Mouse (Mus musculus) megakaryocyte, embryonic 14.5 days (primary cell): ENCODE measurements at regions not wholly inside any gene's neighbourhood (a gene's known extent, or its start where the extent isn't known, plus 50 kb on each side); places are given as distances from the start of the nearest gene placed in this dataset.

Experiments used
- H3K27me3 ChIP-seq: replicated peaks from 2 replicates; pipeline ENCODE3; 2012; ENCODE audit warnings: inconsistent platforms
- H3K36me3 ChIP-seq: replicated peaks from 2 replicates; pipeline ENCODE3; 2012; ENCODE audit warnings: low read length, inconsistent platforms, mixed read lengths
- H3K4me1 ChIP-seq: 2 replicates; pipeline ENCODE4 v1.6.1; 2012; ENCODE audit warnings: inconsistent platforms
- H3K4me3 ChIP-seq: replicated peaks from 2 replicates; pipeline ENCODE3; 2012; ENCODE audit warnings: moderate library complexity, mild to moderate bottlenecking, inconsistent platforms
- H3K9me3 ChIP-seq: 2 replicates; pipeline ENCODE4 v1.6.1; 2012; ENCODE audit warnings: inconsistent platforms
- FLI1 ChIP-seq: IDR thresholded peaks from 2 replicates; pipeline ENCODE4 v1.6.1; 2012; ENCODE audit warnings: low read length, inconsistent platforms, mixed read lengths
- GATA1 ChIP-seq: IDR thresholded peaks from 3 replicates; pipeline ENCODE4 v1.6.1; 2012; ENCODE audit warnings: mixed read lengths, low read length, inconsistent platforms, borderline replicate concordance

DNA sequence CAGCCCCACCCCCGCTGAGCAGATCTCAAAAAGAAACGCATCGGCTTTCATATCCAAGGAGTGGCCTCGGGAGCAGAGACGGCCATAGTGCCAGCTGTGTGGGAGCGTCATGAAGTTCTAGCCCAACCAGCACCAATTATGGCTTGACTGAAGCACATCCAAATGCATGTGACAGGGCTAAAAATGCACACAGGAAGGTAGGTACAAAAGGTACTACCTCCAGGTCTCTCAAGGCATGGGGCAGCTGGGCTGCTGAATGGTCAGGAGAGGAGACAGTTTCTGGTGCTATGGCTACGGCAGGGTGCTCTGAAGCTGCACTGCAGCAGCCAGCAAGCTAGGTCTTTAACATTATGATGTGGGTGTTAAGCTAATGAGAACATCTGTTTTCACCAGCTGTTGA, 83.1 kb upstream of the Col1a2 start:
- H3K36me3 ChIP-seq: no peaks in the 10 kb centered on the region
- H3K4me3 ChIP-seq: no peak overlapping the region
- TF ChIP-seq GATA1 (no peak), FLI1 (no peak)
- no peaks in the 10 kb centered on the region for H3K9me3 ChIP-seq
- no peaks in the 10 kb centered on the region for H3K27me3 ChIP-seq
- H3K4me1 ChIP-seq: peaks cover 6% of the 10 kb centered on the region; the same call in 1 of the 2 replicates

DNA sequence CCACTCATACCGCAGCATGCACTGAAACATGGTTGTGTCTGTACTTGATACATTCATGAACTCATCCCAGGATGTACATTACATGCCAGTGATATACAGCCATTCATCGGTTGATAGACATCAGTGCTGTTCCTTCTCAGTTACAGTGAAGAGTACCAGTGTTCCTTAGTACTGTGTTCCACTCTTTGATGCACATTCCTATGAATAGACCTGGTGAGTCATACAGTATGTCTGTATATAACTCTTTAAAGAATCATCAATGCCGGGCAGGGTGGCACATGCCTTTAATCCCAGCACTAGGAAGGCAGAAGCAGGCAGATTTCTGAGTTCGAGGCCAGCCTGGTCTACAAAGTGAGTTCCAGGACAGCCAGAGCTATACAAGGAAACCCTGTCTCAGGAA, 77.5 kb upstream of the Col1a2 start:
- Histone ChIP-seq H3K4me3 (no peak overlapping the region), H3K36me3 (no peaks in the 10 kb centered on the region), H3K9me3 (no peaks in the 10 kb centered on the region), H3K4me1 (peaks cover 15% of the 10 kb centered on the region), H3K27me3 (no peaks in the 10 kb centered on the region)
- TF ChIP-seq FLI1: no peak
- TF ChIP-seq GATA1: no peak

DNA sequence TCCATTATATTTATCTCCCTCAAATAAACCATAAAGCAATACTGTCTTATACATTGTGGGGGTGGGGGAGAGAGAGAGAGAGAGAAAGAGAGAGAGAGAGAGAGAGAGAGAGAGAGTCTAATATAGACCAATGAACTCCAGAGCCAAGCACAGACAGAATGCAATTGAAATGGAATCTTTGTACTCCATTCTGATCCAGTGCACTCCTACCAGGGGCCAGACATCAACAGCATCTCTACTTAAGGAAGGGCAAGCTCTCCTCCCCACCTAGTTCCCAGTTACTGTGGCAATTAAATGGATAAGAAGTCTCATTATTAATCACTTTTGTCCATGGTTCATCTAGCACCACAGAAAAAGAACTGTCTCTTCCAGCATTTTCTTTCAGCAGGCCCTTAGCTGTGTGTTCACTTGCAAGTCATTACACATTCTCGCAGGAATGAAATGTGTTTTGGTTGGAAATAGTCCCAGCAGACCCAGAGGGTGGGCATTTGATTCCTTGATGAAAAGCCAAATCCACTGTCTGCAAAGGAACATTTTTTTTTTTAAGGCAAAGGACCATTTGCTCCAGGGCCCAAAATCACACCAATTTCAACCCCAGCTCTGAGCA, 73.8 kb upstream of the Col1a2 start:
- Histone ChIP-seq H3K36me3 (no peaks in the 10 kb centered on the region), H3K4me1 (peaks cover 15% of the 10 kb centered on the region), H3K27me3 (no peaks in the 10 kb centered on the region), H3K9me3 (no peaks in the 10 kb centered on the region), H3K4me3 (no peak overlapping the region)
- TF ChIP-seq FLI1: no peak
- no peak for TF ChIP-seq GATA1

DNA sequence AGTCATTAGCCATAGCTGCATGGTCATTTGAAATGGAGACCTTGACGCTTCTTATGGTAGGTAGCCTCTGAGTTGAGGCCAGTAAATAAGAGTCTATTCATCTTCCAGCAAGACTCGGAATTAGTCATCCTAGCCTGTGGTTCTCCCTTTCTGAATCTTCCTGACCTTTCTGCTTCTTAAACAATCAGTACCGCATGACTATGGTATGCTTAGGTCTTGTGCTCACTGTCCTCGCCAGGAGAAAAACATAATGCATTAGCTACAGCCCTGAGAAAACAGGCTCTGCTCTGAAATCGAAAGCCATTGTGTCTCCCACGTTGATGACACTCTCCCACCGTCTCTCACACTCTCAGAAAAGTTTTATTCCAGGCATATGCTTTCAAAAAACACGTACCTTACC, 72.4 kb upstream of the Col1a2 start:
- H3K4me3 ChIP-seq: no peak overlapping the region
- no peaks in the 10 kb centered on the region for H3K27me3 ChIP-seq
- no peaks in the 10 kb centered on the region for H3K36me3 ChIP-seq
- H3K9me3 ChIP-seq: no peaks in the 10 kb centered on the region
- peaks cover 12% of the 10 kb centered on the region for H3K4me1 ChIP-seq
- TF ChIP-seq FLI1 (no peak), GATA1 (no peak)

DNA sequence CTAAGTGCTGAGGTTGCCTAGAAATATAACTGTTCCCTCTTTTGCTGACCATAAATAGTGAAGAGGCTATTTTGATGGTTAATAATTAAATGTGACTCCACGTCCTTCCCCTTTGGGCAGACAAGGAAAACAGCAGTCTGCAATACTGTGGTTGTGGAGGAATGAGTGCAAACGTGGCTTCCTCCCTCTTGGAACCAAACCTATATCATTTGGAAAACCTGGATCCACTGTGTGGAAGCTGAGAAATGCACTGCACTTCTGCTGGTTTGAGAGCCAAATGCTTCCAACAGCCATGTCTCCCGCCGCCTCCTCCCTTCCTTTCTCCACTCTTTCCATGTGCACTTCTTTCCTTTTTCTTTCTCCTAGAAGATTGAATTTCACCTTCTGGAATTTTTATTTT, 68.2 kb upstream of the Col1a2 start:
- no peak for TF ChIP-seq GATA1
- no peak for TF ChIP-seq FLI1
- Histone ChIP-seq H3K4me3 (no peak overlapping the region), H3K9me3 (no peaks in the 10 kb centered on the region), H3K4me1 (no peaks in the 10 kb centered on the region), H3K36me3 (no peaks in the 10 kb centered on the region), H3K27me3 (no peaks in the 10 kb centered on the region)

DNA sequence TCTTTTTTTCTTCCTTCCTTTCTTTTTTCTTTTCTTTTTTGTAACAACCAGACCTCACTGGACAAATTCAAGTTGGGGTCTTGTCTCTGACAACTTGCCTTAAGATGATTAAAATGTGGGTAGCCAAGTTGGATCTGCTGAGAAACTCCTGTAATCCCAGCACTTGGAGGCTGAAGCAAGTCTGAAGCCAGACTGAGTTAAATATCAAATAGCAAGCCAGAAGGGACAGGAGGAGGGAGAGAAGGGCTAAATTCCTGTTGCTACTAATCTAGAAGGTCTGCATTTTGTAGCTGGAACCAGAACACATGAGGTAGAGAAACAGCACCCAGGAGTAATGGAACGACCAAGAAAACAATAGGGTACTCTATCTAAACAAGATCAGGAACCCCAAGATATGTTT, 67.7 kb upstream of the Col1a2 start:
- Histone ChIP-seq H3K36me3 (no peaks in the 10 kb centered on the region), H3K9me3 (no peaks in the 10 kb centered on the region), H3K4me3 (no peak overlapping the region), H3K27me3 (no peaks in the 10 kb centered on the region), H3K4me1 (no peaks in the 10 kb centered on the region)
- TF ChIP-seq GATA1: no peak
- no peak for TF ChIP-seq FLI1

DNA sequence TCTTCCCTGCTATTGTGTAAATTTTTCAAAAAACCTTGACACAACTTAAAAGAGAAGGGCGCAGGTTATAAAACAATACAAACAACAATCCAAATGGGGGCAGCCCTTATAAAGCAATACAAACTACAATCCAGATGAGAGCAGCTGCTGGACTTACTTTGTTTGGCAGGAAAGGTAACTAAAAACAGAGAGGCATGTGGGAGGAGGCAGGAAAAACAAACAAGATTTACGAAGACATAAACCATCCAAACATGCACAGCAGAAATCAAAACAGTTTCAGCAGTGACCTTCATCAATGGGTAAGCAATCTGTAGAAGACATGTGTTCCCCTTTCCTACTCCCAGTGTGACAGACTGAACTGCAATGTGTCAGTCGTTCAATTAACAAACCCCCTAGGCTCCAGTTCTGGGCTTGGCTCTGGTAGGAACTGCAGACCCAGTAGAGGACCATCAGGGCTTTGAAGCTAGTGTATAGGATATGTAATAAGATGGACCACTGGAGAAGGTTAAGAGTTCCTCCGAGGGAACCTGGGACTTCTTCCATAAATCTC, 62.9 kb upstream of the Col1a2 start:
- Histone ChIP-seq H3K4me3 (no peak overlapping the region), H3K36me3 (no peaks in the 10 kb centered on the region), H3K4me1 (no peaks in the 10 kb centered on the region), H3K27me3 (no peaks in the 10 kb centered on the region), H3K9me3 (no peaks in the 10 kb centered on the region)
- TF ChIP-seq GATA1 (no peak), FLI1 (no peak)

DNA sequence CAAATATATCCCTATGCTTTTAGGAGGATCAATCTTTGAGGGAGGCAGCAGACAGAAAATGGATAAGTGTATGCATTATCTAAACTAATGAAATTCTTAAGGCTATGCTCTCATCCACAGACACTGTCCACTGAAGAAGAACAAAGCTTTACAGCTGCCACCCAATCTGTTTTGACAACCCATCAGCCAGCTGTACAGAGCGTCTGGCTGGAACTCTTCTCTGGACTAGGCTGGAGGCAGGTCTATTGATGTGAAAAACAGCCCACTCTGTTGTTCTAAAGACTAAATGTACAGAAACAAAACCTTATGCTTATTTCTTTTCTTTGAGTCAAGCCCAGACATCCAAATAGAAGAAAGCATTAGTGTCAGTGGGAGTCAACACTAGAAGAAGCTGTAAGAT, 58.7 kb upstream of the Col1a2 start:
- Histone ChIP-seq H3K27me3 (no peaks in the 10 kb centered on the region), H3K4me1 (peaks cover 4% of the 10 kb centered on the region; the same call in 1 of the 2 replicates), H3K36me3 (no peaks in the 10 kb centered on the region), H3K4me3 (no peak overlapping the region), H3K9me3 (no peaks in the 10 kb centered on the region)
- TF ChIP-seq GATA1 (no peak), FLI1 (no peak)

DNA sequence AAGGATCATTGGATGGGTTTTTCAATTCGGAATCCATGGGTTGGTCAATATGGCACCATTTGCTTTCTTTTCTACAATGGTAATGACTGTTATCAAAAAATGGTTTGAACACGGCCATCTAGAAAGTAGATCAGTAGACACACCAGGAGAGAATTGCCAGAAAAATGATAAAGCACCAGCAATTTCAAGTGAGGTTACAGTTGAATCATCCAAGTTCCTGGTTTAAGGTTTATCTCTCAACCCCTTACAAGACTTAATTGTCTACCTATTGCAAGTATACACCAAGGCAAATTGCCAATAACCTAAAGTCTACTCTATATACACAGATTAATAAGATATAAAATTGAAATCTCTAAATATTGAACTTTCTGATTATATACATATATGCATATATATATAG, 53.4 kb upstream of the Col1a2 start:
- no peaks in the 10 kb centered on the region for H3K27me3 ChIP-seq

More for the DNA sequence above, 53.4 kb upstream of the Col1a2 start:
- Histone ChIP-seq H3K4me3 (no peak overlapping the region), H3K36me3 (no peaks in the 10 kb centered on the region), H3K4me1 (peaks cover 15% of the 10 kb centered on the region), H3K9me3 (no peaks in the 10 kb centered on the region)
- no peak for TF ChIP-seq FLI1
- no peak for TF ChIP-seq GATA1
